Comparison of ENCODE assay signal across 29 mouse cellular contexts in the genomic region with DNA sequence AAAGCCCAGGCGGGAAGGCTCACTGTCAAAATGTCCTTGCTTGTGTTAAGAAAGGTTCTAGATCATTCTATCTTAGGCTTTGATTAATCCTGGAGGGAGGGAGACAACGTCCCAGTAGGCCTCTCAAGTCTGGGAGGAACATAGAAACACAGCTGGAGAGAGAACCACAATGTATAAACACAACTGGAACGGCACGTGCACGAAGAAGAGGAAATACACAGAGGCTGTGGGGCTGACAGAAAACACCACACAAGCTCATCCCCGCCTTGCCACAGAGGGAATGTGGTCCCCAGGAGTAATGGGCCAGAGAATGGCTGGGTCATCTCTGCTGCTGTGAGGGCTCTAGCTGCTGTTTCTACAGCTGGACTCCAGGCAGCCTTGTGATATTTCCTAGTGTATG. TPM values are rescaled to one million over a fixed set of nuclear protein-coding genes. Genes with fewer than 3 reads are reported as not detected.
A peak's percentile ranks its signal among the peaks of the same experiment; 100 is the strongest.
DNase-seq lines count a peak whose midpoint lies in the region; ATAC-seq and TF ChIP-seq lines count a peak whose summit lies in the region.
"Had no signal": no experiment of that assay in that cellular context is flagged by ENCODE, and none has a peak within 500 bp of the region (broad histone marks: within the 10 kb centered on the region; RNA-seq: fewer than 3 reads in every experiment).

No protein-coding gene starts in this region.

- H3K9me3 ChIP-seq in heart, embryonic 15.5 days (replicated peaks) = no peaks in the 10 kb centered on the region
- H3K9me3 ChIP-seq in lung, embryonic 16.5 days (ENCODE audit: control insufficient read depth, low read length) = no peaks in the 10 kb centered on the region
- H3K9me3 ChIP-seq: embryonic facial prominence, embryonic 13.5 days; forebrain, embryonic 12.5 days; kidney, embryonic 15.5 days; limb, embryonic 13.5 days; liver, embryonic 12.5 days; midbrain, embryonic 10.5 days had no signal

- no peak for TF ChIP-seq POLR2A in heart, adult 2 months (IDR thresholded peaks at IDR 0.05; ENCODE audit: insufficient read depth, low read depth, low read length)

- H3K4me3 ChIP-seq in heart, adult 2 months = no peak overlapping the region
- no peak overlapping the region for H3K4me3 ChIP-seq in heart, embryonic 15.5 days
- no peak overlapping the region for H3K4me3 ChIP-seq in lung, embryonic 16.5 days (ENCODE audit: low read length)
- H3K4me3 ChIP-seq: embryonic facial prominence, embryonic 13.5 days; erythroblast, embryonic 14.5 days; forebrain, embryonic 12.5 days; kidney, embryonic 15.5 days; limb, embryonic 13.5 days; liver, embryonic 12.5 days; midbrain, embryonic 10.5 days had no signal

- no peak overlapping the region for H3K9ac ChIP-seq in heart, adult 2 months (ENCODE audit: low read depth, low read length)
- H3K9ac ChIP-seq in heart, embryonic 15.5 days = no peak overlapping the region
- H3K9ac ChIP-seq in lung, embryonic 16.5 days (ENCODE audit: low read length) = no peak overlapping the region
- H3K9ac ChIP-seq: embryonic facial prominence, embryonic 13.5 days; forebrain, embryonic 12.5 days; kidney, embryonic 15.5 days; limb, embryonic 13.5 days; liver, embryonic 12.5 days had no signal

- H3K4me2 ChIP-seq in heart, embryonic 15.5 days = no peak overlapping the region
- H3K4me2 ChIP-seq in lung, embryonic 16.5 days (ENCODE audit: low read depth, low read length) = no peak overlapping the region
- H3K4me2 ChIP-seq: embryonic facial prominence, embryonic 13.5 days; forebrain, embryonic 12.5 days; kidney, embryonic 15.5 days; limb, embryonic 13.5 days; liver, embryonic 12.5 days had no signal

- WGBS in heart, adult 2 months = 55% methylated on average over 6 of the region's 6 CpGs
- 63% methylated on average over 6 of the region's 6 CpGs for WGBS in heart, embryonic 15.5 days
- 40% methylated on average over 6 of the region's 6 CpGs for WGBS in lung, embryonic 16.5 days

- H3K79me2 ChIP-seq in heart, adult 2 months (replicated peaks; ENCODE audit: control insufficient read depth, insufficient read depth, low read length) = no peaks in the 10 kb centered on the region

- no peak for TF ChIP-seq EP300 in heart, adult 2 months (IDR thresholded peaks at IDR 0.05; ENCODE audit: insufficient read depth, low read depth, low read length)

- peak in 1 of 2 experiments; percentile 18 for DNase-seq in heart, adult 2 months
- DNase-seq in heart, postnatal 25 days (ENCODE audit: low spot score) = no peak
- DNase-seq in heart, adult 9 months (ENCODE audit: low spot score in 2 of 2) = no peak
- DNase-seq in lung, postnatal 4 days = peak; percentile 8 to 49
- DNase-seq in left cerebral cortex, postnatal 4 days = no peak
- DNase-seq: adrenal gland, postnatal 14 days; cerebellum, adult 2 months; cerebellum, postnatal 36 days; embryo, embryonic 11 days; gastrocnemius, postnatal 25 days; kidney, adult 11 months; kidney, postnatal 36 days; right cerebral cortex, adult 18-20 months; thymus, adult 2 months had no signal

- peaks cover 8% of the 10 kb centered on the region; the same call in 1 of the 2 replicates for H3K4me1 ChIP-seq in heart, adult 2 months (ENCODE audit: control insufficient read depth, insufficient read depth, low read length)
- peaks cover 70% of the 10 kb centered on the region for H3K4me1 ChIP-seq in heart, embryonic 15.5 days (replicated peaks)
- peaks cover 9% of the 10 kb centered on the region for H3K4me1 ChIP-seq in lung, embryonic 16.5 days (replicated peaks; ENCODE audit: control insufficient read depth, insufficient read depth, low read length)
- H3K4me1 ChIP-seq: kidney, embryonic 15.5 days; liver, embryonic 12.5 days had no signal

- H3K27ac ChIP-seq in heart, adult 2 months = peak overlapping the region; percentile 26; the same call in 1 of the 2 replicates
- peak overlapping the region; percentile 84 for H3K27ac ChIP-seq in heart, embryonic 15.5 days
- no peak overlapping the region for H3K27ac ChIP-seq in lung, embryonic 16.5 days (ENCODE audit: low read length)
- H3K27ac ChIP-seq: embryonic facial prominence, embryonic 13.5 days; forebrain, embryonic 12.5 days; hindbrain, postnatal 0 days; kidney, embryonic 15.5 days; limb, embryonic 13.5 days; liver, embryonic 12.5 days; midbrain, embryonic 10.5 days had no signal

- peaks cover 20% of the 10 kb centered on the region for H3K36me3 ChIP-seq in heart, adult 2 months (ENCODE audit: control insufficient read depth, insufficient read depth, low read length)
- peaks cover 8% of the 10 kb centered on the region; the same call in 1 of the 2 replicates for H3K36me3 ChIP-seq in heart, embryonic 15.5 days
- H3K36me3 ChIP-seq in lung, embryonic 16.5 days (ENCODE audit: control insufficient read depth, insufficient read depth, low read length) = no peaks in the 10 kb centered on the region
- H3K36me3 ChIP-seq: embryonic facial prominence, embryonic 13.5 days; forebrain, embryonic 12.5 days; kidney, embryonic 15.5 days; limb, embryonic 13.5 days; liver, embryonic 12.5 days; midbrain, embryonic 10.5 days had no signal

- H3K27me3 ChIP-seq in heart, adult 2 months (ENCODE audit: control insufficient read depth, insufficient read depth, low read length) = no peaks in the 10 kb centered on the region
- no peaks in the 10 kb centered on the region for H3K27me3 ChIP-seq in heart, embryonic 15.5 days
- no peaks in the 10 kb centered on the region for H3K27me3 ChIP-seq in lung, embryonic 16.5 days (ENCODE audit: control insufficient read depth, insufficient read depth, low read depth, low read length)
- H3K27me3 ChIP-seq: embryonic facial prominence, embryonic 13.5 days; forebrain, embryonic 12.5 days; kidney, embryonic 15.5 days; limb, embryonic 13.5 days; liver, embryonic 12.5 days had no signal

- no peak for ATAC-seq in heart, embryonic 15.5 days (replicated peaks; ENCODE audit: insufficient number of reproducible peaks, insufficient read depth, low FRiP score, low read depth)
- peak; percentile 47; the same call in 1 of the 2 replicates for ATAC-seq in lung, embryonic 16.5 days (ENCODE audit: low read depth)
- ATAC-seq in granulocyte monocyte progenitor cell, adult 5-6 weeks (replicated peaks; ENCODE audit: poor library complexity, severe bottlenecking) = no peak
- ATAC-seq: hindbrain, postnatal 0 days; liver, embryonic 12.5 days; midbrain, embryonic 16.5 days had no signal

- intact Hi-C loops in heart, adult 2 months (cut with DNase I) = loop anchor here (5.0 kb wide), 1 partner anchor 56 kb away; a partner anchor contains a TSS
- intact Hi-C loops in heart, postnatal 25 days (cut with DNase I) = loop anchor here (10.0 kb wide), 1 partner anchor 153 kb away; no protein-coding TSS in a partner anchor
- intact Hi-C loops in left cerebral cortex, postnatal 4 days (cut with DNase I) = no loop called here

- TF ChIP-seq CTCF in heart, adult 2 months (IDR thresholded peaks at IDR 0.05) = no peak

RNA-seq across cellular contexts. Expression of a gene that starts 48.9 kb away (rescaled TPM):
- total RNA-seq in heart, adult 2 months (2021) = 10 to 100 TPM; 21.8 to 26.6 TPM
- 14.9 and 16.8 TPM in 2 replicates for polyA plus RNA-seq in heart, adult 2 months (2012; rRNA removed)
- 10 to 100 TPM; 20.8 to 22.4 TPM for total RNA-seq in heart, postnatal 25 days (2021)
- 10.5 and 12.9 TPM in 2 replicates for polyA plus RNA-seq in heart, embryonic 15.5 days (2015; fragmentation: Nextera tagmentation; extraction: Ambion mirVana)
- 16.4 and 18.3 TPM in 2 replicates for polyA plus RNA-seq in lung, embryonic 16.5 days (2015; fragmentation: Nextera tagmentation; extraction: Ambion mirVana)
- total RNA-seq in left cerebral cortex, postnatal 4 days (2021) = 10 to 100 TPM; 64.0 to 68.3 TPM
- not detected in 2 replicates for total RNA-seq in granulocyte monocyte progenitor cell, adult 5-6 weeks (2014; fragmentation: Nextera tagmentation)
- not detected in 2 replicates for total RNA-seq in granulocyte monocyte progenitor cell, adult 5-6 weeks (2017)
- polyA plus RNA-seq: erythroblast, embryonic 14.5 days had no signal

RNA-seq across cellular contexts. Expression of a gene that starts 52.0 kb away (rescaled TPM):
- under 1 TPM in 1 of 2 experiments, not detected in 1; 0.41 TPM for total RNA-seq in heart, adult 2 months (2021)
- polyA plus RNA-seq in heart, adult 2 months (2012; rRNA removed) = not detected in 2 replicates
- under 1 TPM; 0.31 to 0.47 TPM for total RNA-seq in heart, postnatal 25 days (2021)
- polyA plus RNA-seq in heart, embryonic 15.5 days (2015; fragmentation: Nextera tagmentation; extraction: Ambion mirVana) = 0.11 TPM in 1 of 2 replicates, not detected in the other
- polyA plus RNA-seq in lung, embryonic 16.5 days (2015; fragmentation: Nextera tagmentation; extraction: Ambion mirVana) = 0.14 and 0.19 TPM in 2 replicates
- total RNA-seq in left cerebral cortex, postnatal 4 days (2021) = 1 to 10 TPM; 4.5 to 5.4 TPM
- total RNA-seq in granulocyte monocyte progenitor cell, adult 5-6 weeks (2014; fragmentation: Nextera tagmentation) = not detected in 2 replicates
- not detected in 2 replicates for total RNA-seq in granulocyte monocyte progenitor cell, adult 5-6 weeks (2017)
- total RNA-seq: gastrocnemius, postnatal 25 days had no signal
- polyA plus RNA-seq: embryonic facial prominence, embryonic 13.5 days; erythroblast, embryonic 14.5 days; hindbrain, embryonic 11.5 days; kidney, embryonic 15.5 days; liver, embryonic 12.5 days; midbrain, embryonic 16.5 days; small intestine, adult 2 months; stomach, embryonic 16.5 days; thymus, adult 2 months had no signal

RNA-seq across cellular contexts. Expression of a gene that starts 58.1 kb away (rescaled TPM):
- total RNA-seq in heart, adult 2 months (2021) = 10 to 100 TPM; 82.5 to 87.1 TPM
- 30.6 and 37.7 TPM in 2 replicates for polyA plus RNA-seq in heart, adult 2 months (2012; rRNA removed)
- 100 to 1,000 TPM in 1 of 2 experiments, 10 to 100 TPM in 1; 85.7 to 101 TPM for total RNA-seq in heart, postnatal 25 days (2021)
- polyA plus RNA-seq in heart, embryonic 15.5 days (2015; fragmentation: Nextera tagmentation; extraction: Ambion mirVana) = 63.0 and 69.6 TPM in 2 replicates
- 12.9 TPM in 2 replicates for polyA plus RNA-seq in lung, embryonic 16.5 days (2015; fragmentation: Nextera tagmentation; extraction: Ambion mirVana)
- 1 to 10 TPM in 1 of 2 experiments, under 1 TPM in 1; 0.38 to 1.0 TPM for total RNA-seq in left cerebral cortex, postnatal 4 days (2021)
- not detected in 2 replicates for total RNA-seq in granulocyte monocyte progenitor cell, adult 5-6 weeks (2014; fragmentation: Nextera tagmentation)
- total RNA-seq in granulocyte monocyte progenitor cell, adult 5-6 weeks (2017) = not detected in 2 replicates
- polyA plus RNA-seq: erythroblast, embryonic 14.5 days had no signal

Comparison
In these comparisons a context has a peak if more than half of its experiments do, and no peak if none do; other contexts are left out.
1. DNase-seq: peak in lung, postnatal 4 days (2 of 2); none in heart, postnatal 25 days (single experiment), heart, adult 9 months (0 of 2) and left cerebral cortex, postnatal 4 days (single experiment).
2. RNA of a gene that starts 48.9 kb away (total RNA-seq): 64.0 to 68.3 TPM in left cerebral cortex, postnatal 4 days, 21.8 to 26.6 TPM in heart, adult 2 months and 20.8 to 22.4 TPM in heart, postnatal 25 days; not detected in granulocyte monocyte progenitor cell, adult 5-6 weeks; every median in the first group is over 10 times any median in the second.
3. RNA of a gene that starts 58.1 kb away (total RNA-seq): 85.7 to 101 TPM in heart, postnatal 25 days and 82.5 to 87.1 TPM in heart, adult 2 months; 0.38 to 1.0 TPM in left cerebral cortex, postnatal 4 days and not detected in granulocyte monocyte progenitor cell, adult 5-6 weeks; every median in the first group is over 10 times any median in the second.